Mouse (Mus musculus): Measurements from ENCODE around the gene Adgrl3.

DNA sequence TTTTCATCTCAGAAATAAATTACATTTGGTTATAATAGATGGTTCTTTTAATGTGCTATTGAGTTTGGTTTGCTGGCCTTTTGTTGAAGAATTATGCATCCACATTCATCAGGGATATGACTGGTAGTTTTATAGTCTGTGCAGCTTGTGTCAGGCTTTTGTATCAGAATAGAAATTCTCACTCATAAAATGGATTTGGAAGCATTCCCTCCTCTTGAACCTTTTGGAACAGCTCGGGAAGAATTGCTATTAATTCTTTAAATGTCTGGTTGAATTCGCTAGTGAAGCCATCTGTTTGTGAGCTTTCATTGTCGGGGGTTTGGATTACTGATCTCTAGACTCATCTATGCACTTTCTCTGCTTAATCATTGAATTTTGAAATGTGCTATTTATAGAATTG lies 666.3 kb downstream of the Adgrl3 start:
- TF ChIP-seq CTCF (IDR thresholded peaks at IDR 0.05; ENCODE audit: control insufficient read depth, insufficient read depth, insufficient read length) (no peak), MAX (IDR thresholded peaks at IDR 0.05) (no peak)
